Mouse (Mus musculus) left cerebral cortex, postnatal 14 days (tissue): ENCODE measurements at regions not wholly inside any gene's neighbourhood (a gene's known extent, or its start where the extent isn't known, plus 50 kb on each side); places are given as distances from the start of the nearest gene placed in this dataset.
"Not testable (repeated sequence)": the region's sequence is repeated elsewhere in the genome, so short reads cannot be mapped to it uniquely, and the experiment has no call there.

Experiments used
- DNase-seq, 2 experiments: peaks; one replicate each; pipeline ENCODE4 v3.0.0; 2021 to 2022; ENCODE audit warnings: low spot score in 2 of 2, mixed read lengths in 1 of 2
- intact Hi-C: fragments of 180-260 bp; cut with DNase I; formaldehyde crosslinking; loops from one replicate; pipeline ENCODE4 v1.15.1; 2025

DNA sequence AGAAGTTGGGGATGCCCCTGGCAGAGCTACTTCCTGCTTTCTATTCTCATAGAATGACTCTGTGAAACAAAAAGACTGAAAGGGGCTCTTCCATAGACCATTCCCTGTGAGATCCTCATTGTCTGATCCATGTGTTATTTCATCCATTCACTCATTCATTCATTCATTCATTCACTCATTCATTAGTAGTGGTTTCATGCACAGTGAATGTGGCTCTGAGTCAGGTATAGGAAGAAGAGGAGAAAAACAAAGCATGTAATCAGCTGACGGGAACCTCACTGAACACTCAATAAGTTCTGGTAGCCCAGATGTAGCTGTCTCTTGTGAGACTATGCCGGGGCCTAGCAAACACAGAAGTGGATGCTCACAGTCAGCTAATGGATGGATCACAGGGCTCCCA is 217.0 kb downstream of the Gm31371 start:
- intact Hi-C loops, DNase-seq: not testable (repeated sequence)

DNA sequence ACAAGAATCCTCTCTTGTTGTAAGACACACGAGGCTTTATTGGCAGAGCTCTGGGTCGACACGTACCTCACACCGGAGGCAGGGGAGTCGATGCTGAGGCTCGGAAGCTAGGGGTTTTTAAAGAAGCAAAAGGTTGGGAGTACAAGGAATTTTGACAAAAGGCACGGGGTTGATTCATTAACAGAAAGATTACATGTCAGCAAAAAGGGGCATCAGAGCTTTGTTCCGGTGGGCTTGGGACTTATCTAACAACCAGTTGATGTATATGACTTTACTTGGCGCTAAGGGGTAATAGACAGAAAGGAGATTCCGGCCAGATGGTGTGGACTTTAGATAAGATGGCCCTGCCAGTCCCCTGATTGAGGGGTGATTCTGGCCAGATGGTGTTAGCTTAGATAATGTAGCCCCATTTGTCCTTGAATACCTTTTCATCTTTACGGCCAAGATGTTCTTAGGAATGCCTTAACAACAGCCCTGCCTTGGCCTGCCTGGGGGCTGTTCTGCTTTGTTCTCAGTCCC is 218.3 kb downstream of the Gm31371 start:
- intact Hi-C loops, DNase-seq: not testable (repeated sequence)

DNA sequence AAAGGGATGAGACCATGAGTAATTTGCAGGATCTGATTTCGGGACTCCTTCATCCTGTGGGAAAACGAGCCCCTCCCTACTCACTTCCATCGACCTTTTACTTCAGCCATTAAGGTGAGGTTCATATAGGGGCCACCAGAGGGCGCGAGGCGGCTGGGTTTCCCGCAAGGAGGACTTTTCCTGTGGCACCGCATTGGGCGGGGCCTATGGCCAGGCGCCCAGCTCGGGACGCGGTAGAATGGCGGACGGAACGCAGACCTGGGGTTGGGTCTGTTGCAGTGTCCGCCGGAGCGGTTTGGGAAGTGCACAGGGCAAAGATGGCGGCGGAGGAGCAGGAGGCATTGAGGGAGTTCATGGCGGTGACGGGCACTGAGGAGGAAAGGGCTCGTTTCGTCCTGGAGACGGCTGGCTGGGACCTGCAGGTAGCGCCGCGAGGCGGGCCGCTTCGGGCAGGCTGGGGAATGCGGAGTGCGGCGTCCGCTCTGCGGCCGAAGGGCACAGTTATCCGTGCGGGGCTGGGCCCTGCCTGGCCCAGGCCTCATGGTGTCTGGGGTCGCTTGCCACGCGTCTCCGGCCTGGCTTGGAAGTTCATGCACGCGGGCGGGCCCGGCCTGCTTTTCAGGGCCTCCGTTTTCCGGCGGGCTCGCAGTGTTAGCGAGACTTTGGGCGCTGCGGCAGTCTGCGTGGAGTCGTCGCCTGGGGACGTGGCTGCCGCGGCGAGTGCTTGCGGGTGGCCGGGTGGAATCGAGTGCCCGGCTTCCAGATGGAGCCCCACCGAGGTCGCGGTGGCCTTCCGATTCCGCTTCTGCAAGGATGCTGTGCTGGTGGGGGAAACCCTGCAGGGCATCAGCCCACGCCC is 219.1 kb downstream of the Gm31371 start:
- intact Hi-C loops: not testable (repeated sequence)

DNA sequence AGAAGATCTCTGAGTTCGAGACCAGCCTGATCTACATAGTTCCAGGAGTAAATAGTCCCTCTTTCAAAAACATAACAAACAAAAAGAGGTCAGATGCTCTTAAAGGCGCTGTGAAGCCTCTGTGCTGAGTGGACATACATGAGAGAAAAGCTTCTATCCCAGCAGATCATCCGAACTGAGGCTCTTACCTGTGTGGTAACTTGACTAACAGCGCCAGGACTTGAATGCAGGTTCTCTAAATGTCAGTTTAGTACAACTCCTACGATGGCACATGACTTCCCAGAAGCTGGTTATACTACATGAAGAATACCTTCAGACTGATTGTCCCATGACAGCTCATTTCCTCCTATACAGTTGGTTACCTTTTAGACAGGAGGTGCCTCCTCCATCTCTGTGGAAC is 220.4 kb downstream of the Gm31371 start:
- intact Hi-C loops, DNase-seq: not testable (repeated sequence)

More for the DNA sequence above, 219.1 kb downstream of the Gm31371 start:
- DNase-seq: peak; percentile 100

DNA sequence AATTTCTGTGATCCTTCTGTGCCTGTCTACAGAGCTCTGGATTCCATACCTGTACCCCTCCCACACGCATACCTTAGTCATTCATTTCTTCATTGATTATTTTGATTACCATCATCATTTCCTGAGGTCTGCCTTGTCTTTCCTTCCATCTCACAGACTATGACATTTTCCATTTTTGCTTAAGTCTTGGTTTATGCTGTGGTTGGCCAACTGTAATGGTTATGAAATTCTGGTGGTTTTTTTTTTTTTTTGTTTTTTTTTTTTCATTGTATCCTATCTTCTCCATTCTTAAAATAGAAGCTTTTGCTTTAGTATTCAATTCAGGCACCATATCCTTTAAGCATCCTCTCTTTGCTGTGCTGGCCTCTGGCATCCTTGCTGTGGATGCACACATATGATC is 227.4 kb downstream of the Gm15319 start:
- DNase-seq, intact Hi-C loops: not testable (repeated sequence)

DNA sequence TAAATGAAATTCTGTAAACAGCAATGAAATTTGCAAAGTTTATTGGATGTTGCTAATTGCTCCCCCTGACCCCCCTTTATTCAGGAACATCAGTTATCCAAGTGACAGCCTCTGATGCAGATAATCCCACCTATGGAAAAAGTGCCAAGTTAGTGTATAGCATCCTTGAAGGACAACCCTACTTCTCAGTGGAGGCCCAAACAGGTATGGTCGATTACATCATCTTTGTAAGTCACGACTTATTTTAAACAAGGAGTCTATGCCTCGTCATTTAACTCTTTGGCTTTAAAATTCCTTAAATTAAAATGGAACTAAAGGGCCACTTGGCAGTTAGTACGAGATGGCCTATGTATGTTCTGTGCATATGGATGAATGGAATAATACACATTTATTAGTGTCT is 217.6 kb downstream of the Gm15319 start:
- intact Hi-C loops, DNase-seq: not testable (repeated sequence)

DNA sequence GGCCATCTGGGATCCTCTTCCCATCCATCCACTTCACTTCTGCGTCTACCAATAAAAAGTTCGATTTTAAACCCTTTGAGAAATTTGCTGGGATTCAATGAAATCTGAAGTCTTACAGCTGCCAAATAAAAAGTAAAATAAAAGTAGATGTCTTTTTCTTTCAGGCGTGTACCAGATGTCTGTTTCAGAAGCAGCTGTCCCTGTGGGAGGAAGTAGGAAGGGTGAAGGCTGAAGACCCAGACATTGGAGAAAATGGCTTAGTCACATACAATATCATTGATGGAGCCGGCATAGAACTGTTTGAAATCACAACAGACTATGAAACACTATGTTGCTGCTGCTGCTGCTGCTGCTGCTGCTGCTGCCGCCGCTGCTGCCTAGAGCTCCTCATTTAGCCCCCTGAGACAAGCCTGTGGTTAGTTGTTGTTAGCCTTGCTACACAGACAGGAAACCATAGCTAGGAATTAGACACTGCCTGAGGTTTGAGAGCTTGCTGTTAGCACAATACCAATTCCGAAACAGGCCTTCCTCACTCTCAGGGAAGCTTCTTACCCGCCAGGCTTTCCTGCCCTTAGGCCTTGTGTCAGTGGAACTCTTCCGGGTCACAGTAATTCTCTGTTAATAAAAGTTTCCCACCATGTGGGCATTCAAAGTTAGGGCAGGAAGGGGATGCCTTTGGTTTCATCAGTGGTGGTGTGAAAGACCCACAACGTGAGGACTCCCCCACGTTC is 211.5 kb downstream of the Gm15319 start:
- intact Hi-C loops, DNase-seq: not testable (repeated sequence)

DNA sequence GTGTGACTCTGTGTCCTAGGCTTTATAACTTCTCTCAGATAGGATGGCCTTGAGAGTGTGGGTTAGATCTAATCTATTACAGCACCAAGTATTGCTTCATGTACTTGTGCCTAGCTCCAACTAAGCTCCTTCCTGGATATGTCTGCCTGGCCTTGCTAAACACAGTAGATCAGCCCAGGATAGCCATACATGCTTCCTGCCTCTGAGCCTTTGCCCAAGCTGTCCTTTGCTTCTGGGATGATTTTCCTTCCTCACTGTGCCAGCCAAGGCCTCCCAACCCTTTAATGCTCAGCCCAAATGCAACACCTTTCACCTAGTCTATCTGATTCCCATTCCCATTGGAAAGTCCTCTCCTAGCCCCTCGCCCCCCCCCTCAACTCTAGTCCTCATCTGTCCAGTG is 208.9 kb downstream of the Gm15319 start:
- intact Hi-C loops: not testable (repeated sequence)

More for the DNA sequence above, 208.9 kb downstream of the Gm15319 start:
- not testable (repeated sequence) for DNase-seq
